Mouse (Mus musculus) heart, adult 2 months (tissue): ENCODE data around the gene Idh3g. TPM values are rescaled to one million over a fixed set of nuclear protein-coding genes. Genes with fewer than 3 reads are reported as not detected.

ENCODE experiments used
- DNase-seq, 2 experiments: peaks; one replicate each; pipeline ENCODE4 v3.0.0; 2021
- H3K27ac ChIP-seq: fragments of 200-600 bp; 2 replicates; pipeline ENCODE4 v1.8.1; 2022
- H3K27me3 ChIP-seq: fragments of 200-500 bp; 2 replicates; pipeline ENCODE4 v1.6.1; 2012; ENCODE audit warnings: mild to moderate bottlenecking, low read length, inconsistent platforms, mixed read lengths; ENCODE audit not compliant: control insufficient read depth, insufficient read depth
- H3K36me3 ChIP-seq: fragments of 200-500 bp; 2 replicates; pipeline ENCODE4 v1.6.1; 2012; ENCODE audit warnings: low read length, inconsistent platforms; ENCODE audit not compliant: control insufficient read depth, insufficient read depth
- H3K4me1 ChIP-seq: fragments of 200-500 bp; 2 replicates; pipeline ENCODE4 v1.6.1; 2011; ENCODE audit warnings: low read length; ENCODE audit not compliant: control insufficient read depth, insufficient read depth
- H3K4me3 ChIP-seq: fragments of 200-600 bp; 2 replicates; pipeline ENCODE4 v1.8.1; 2022
- H3K79me2 ChIP-seq: fragments of 200-500 bp; replicated peaks from 2 replicates; pipeline ENCODE4 v1.6.1; 2012; ENCODE audit warnings: mild to moderate bottlenecking, inconsistent platforms, low read length, moderate library complexity, mixed read lengths; ENCODE audit not compliant: control insufficient read depth, insufficient read depth
- H3K9ac ChIP-seq: fragments of 200-500 bp; 2 replicates; pipeline ENCODE4 v1.6.1; 2012; ENCODE audit warnings: low read depth, mild to moderate bottlenecking, control low read depth, inconsistent platforms, low read length, mixed read lengths
- CTCF ChIP-seq: fragments of 200-600 bp; IDR thresholded peaks from 2 replicates; pipeline ENCODE4 v1.8.1; 2022; ENCODE audit warnings: antibody characterized with exemption, mild to moderate bottlenecking, moderate library complexity
- EP300 ChIP-seq: fragments of 200-500 bp; IDR thresholded peaks from 2 replicates; pipeline ENCODE4 v1.6.1; 2011; ENCODE audit warnings: low read depth, low read length, control low read depth; ENCODE audit not compliant: insufficient read depth
- POLR2A ChIP-seq: fragments of 200-500 bp; IDR thresholded peaks from 2 replicates; pipeline ENCODE4 v1.6.1; 2011; ENCODE audit warnings: mild to moderate bottlenecking, low read depth, low read length, control low read depth; ENCODE audit not compliant: insufficient read depth
- WGBS: fragments of 180-500 bp; shearing (Covaris S2); methylation state at CpG from one replicate; pipeline ENCODE4 v1.1.7; 2018; 5-methylcytosine and 5-hydroxymethylcytosine counted together
- intact Hi-C: fragments of 180-260 bp; cut with DNase I; formaldehyde crosslinking; loops from one replicate; pipeline ENCODE4 v1.15.1; 2025
- polyA plus RNA-seq: library from polyadenylated mRNA; depleted of rRNA; stranded (reverse); fragments of >200 nt; gene quantifications from 2 replicates; pipeline ENCODE4 v1.2.3, GENCODE M21; 2012; rRNA removed
- total RNA-seq, 2 experiments: library from RNA; stranded (reverse); gene quantifications; 2 replicates each; pipeline ENCODE4 v1.2.3; 2021

Idh3g gene
- total and polyA plus RNA-seq, 3 experiments, result 573 to 1,208 (median 710) TPM

GRCm38 (mm10) chrX:73739151-73739550 lies 47.5 kb downstream of the Idh3g start:
- H3K4me1 ChIP-seq, result no peaks in the 10 kb centered on the region; the same call in 1 of the 2 replicates
- intact Hi-C loops, result no loop called here
- no peaks in the 10 kb centered on the region for H3K27me3 ChIP-seq
- H3K9ac ChIP-seq, result no peak overlapping the region
- H3K36me3 ChIP-seq, result no peaks in the 10 kb centered on the region
- WGBS, result 42% methylated on average over 5 of the region's 5 CpGs
- no peaks in the 10 kb centered on the region for H3K79me2 ChIP-seq
- no peak overlapping the region for H3K4me3 ChIP-seq
- H3K27ac ChIP-seq, result no peak overlapping the region
- DNase-seq, result no peak
- TF ChIP-seq EP300 (no peak), POLR2A (no peak), CTCF (no peak)

GRCm38 (mm10) chrX:73738155-73738554 lies 48.5 kb downstream of the Idh3g start:
- Histone ChIP-seq H3K36me3 (no peaks in the 10 kb centered on the region), H3K27ac (no peak overlapping the region), H3K79me2 (no peaks in the 10 kb centered on the region), H3K27me3 (no peaks in the 10 kb centered on the region), H3K4me3 (no peak overlapping the region), H3K9ac (no peak overlapping the region), H3K4me1 (no peaks in the 10 kb centered on the region; the same call in 1 of the 2 replicates)
- intact Hi-C loops, result no loop called here
- no peak for DNase-seq
- TF ChIP-seq POLR2A (no peak), CTCF (peak; percentile 36)
- WGBS, result 57% methylated on average over 1 of the region's 1 CpGs

- no peak for DNase-seq
- Histone ChIP-seq H3K36me3 (no peaks in the 10 kb centered on the region), H3K27me3 (no peaks in the 10 kb centered on the region), H3K27ac (no peak overlapping the region), H3K4me3 (no peak overlapping the region), H3K4me1 (no peaks in the 10 kb centered on the region), H3K9ac (no peak overlapping the region), H3K79me2 (no peaks in the 10 kb centered on the region)
- intact Hi-C loops, result no loop called here
- TF ChIP-seq EP300, result no peak
- TF ChIP-seq CTCF, result no peak
- TF ChIP-seq POLR2A, result no peak
- 29% methylated on average over 1 of the region's 1 CpGs for WGBS
These were observed 55.8 kb downstream of the Idh3g start for GRCm38 (mm10) chrX:73730908-73731307.

Other genes with a start within 250 kb of the Idh3g start
- gene Dusp9, start 147.5 kb downstream of the Idh3g start, total RNA-seq, result not detected
- 0.04 TPM in 1 of 2 replicates, not detected in the other for gene Dusp9, start 147.5 kb downstream of the Idh3g start, polyA plus RNA-seq
- gene Pnck, start 126.8 kb downstream of the Idh3g start, total RNA-seq, result 1 to 10 TPM; 6.5 to 8.0 TPM
- 15.8 and 20.4 TPM in 2 replicates for gene Pnck, start 126.8 kb downstream of the Idh3g start, polyA plus RNA-seq
- gene Slc6a8, start 113.7 kb downstream of the Idh3g start, total RNA-seq, result 100 to 1,000 TPM; 155 to 179 TPM
- 155 and 205 TPM in 2 replicates for gene Slc6a8, start 113.7 kb downstream of the Idh3g start, polyA plus RNA-seq
- 10 to 100 TPM; 71.8 to 79.5 TPM for gene Bcap31, start 70.7 kb downstream of the Idh3g start, total RNA-seq
- gene Bcap31, start 70.7 kb downstream of the Idh3g start, polyA plus RNA-seq, result 43.1 and 70.9 TPM in 2 replicates
- gene Abcd1, start 70.3 kb downstream of the Idh3g start, total RNA-seq, result 10 to 100 TPM; 25.4 to 29.7 TPM
- gene Abcd1, start 70.3 kb downstream of the Idh3g start, polyA plus RNA-seq, result 32.9 and 35.3 TPM in 2 replicates
- 1 to 10 TPM; 1.0 to 2.0 TPM for gene Plxnb3, start 29.8 kb downstream of the Idh3g start, total RNA-seq
- 4.5 and 4.7 TPM in 2 replicates for gene Plxnb3, start 29.8 kb downstream of the Idh3g start, polyA plus RNA-seq
- gene Srpk3, start 12.5 kb downstream of the Idh3g start, total RNA-seq, result 10 to 100 TPM; 26.1 to 29.9 TPM
- gene Srpk3, start 12.5 kb downstream of the Idh3g start, polyA plus RNA-seq, result 64.2 and 76.7 TPM in 2 replicates
- 10 to 100 TPM; 78.1 to 81.8 TPM for gene Ssr4, start 131 bp upstream of the Idh3g start, total RNA-seq
- 116 and 124 TPM in 2 replicates for gene Ssr4, start 131 bp upstream of the Idh3g start, polyA plus RNA-seq
- 1 to 10 TPM; 1.5 to 1.7 TPM for gene Pdzd4, start 38.1 kb upstream of the Idh3g start, total RNA-seq
- gene Pdzd4, start 38.1 kb upstream of the Idh3g start, polyA plus RNA-seq, result 0.91 and 1.1 TPM in 2 replicates
- not detected for gene Avpr2, start 105.2 kb upstream of the Idh3g start, total RNA-seq
- not detected in 2 replicates for gene Avpr2, start 105.2 kb upstream of the Idh3g start, polyA plus RNA-seq
- 1 to 10 TPM; 2.1 to 3.7 TPM for gene L1cam, start 109.2 kb upstream of the Idh3g start, total RNA-seq
- gene L1cam, start 109.2 kb upstream of the Idh3g start, polyA plus RNA-seq, result 2.9 and 3.3 TPM in 2 replicates
- gene Arhgap4, start 135.0 kb upstream of the Idh3g start, total RNA-seq, result 1 to 10 TPM; 1.5 to 1.8 TPM
- gene Arhgap4, start 135.0 kb upstream of the Idh3g start, polyA plus RNA-seq, result 5.7 and 7.7 TPM in 2 replicates
- 10 to 100 TPM; 50.2 to 63.7 TPM for gene Naa10, start 135.0 kb upstream of the Idh3g start, total RNA-seq
- gene Naa10, start 135.0 kb upstream of the Idh3g start, polyA plus RNA-seq, result 57.2 and 64.5 TPM in 2 replicates
- 1 to 10 TPM; 3.7 to 7.1 TPM for gene Renbp, start 144.0 kb upstream of the Idh3g start, total RNA-seq
- 5.1 and 7.3 TPM in 2 replicates for gene Renbp, start 144.0 kb upstream of the Idh3g start, polyA plus RNA-seq
- 10 to 100 TPM; 37.0 to 37.9 TPM for gene Hcfc1, start 179.5 kb upstream of the Idh3g start, total RNA-seq
- gene Hcfc1, start 179.5 kb upstream of the Idh3g start, polyA plus RNA-seq, result 26.3 and 27.6 TPM in 2 replicates
- gene Irak1, start 237.0 kb upstream of the Idh3g start, total RNA-seq, result 10 to 100 TPM; 56.7 to 58.0 TPM
- gene Irak1, start 237.0 kb upstream of the Idh3g start, polyA plus RNA-seq, result 112 and 128 TPM in 2 replicates